Mouse (Mus musculus): ENCODE results near the gene Krt4. TPM values are rescaled to one million over a fixed set of nuclear protein-coding genes. Genes with fewer than 3 reads are reported as not detected.

Gene Krt4
- total RNA-seq, 1 experiment from 2014 or later: not detected

- ATAC-seq (replicated peaks in 1 of 2; ENCODE audit: insufficient read depth in 1 of 2, low FRiP score in 2 of 2, low TSS enrichment in 1 of 2, low read depth in 1 of 2, poor library complexity in 2 of 2, severe bottlenecking in 2 of 2): no peak
These were observed 8.5 kb downstream of the Krt4 start for GRCm38 (mm10) chr15:101916072-101916471.

GRCm38 (mm10) chr15:101904849-101905248 is 19.7 kb downstream of the Krt4 start:
- ATAC-seq (replicated peaks in 1 of 2; ENCODE audit: insufficient read depth in 1 of 2, low FRiP score in 2 of 2, low TSS enrichment in 1 of 2, low read depth in 1 of 2, poor library complexity in 2 of 2, severe bottlenecking in 2 of 2): no peak

- no peak for ATAC-seq (replicated peaks in 1 of 2; ENCODE audit: insufficient read depth in 1 of 2, low FRiP score in 2 of 2, low TSS enrichment in 1 of 2, low read depth in 1 of 2, poor library complexity in 2 of 2, severe bottlenecking in 2 of 2)
These were observed 22.1 kb downstream of the Krt4 start for GRCm38 (mm10) chr15:101902171-101903149.

GRCm38 (mm10) chr15:101895216-101895615 is 29.3 kb downstream of the Krt4 start:
- ATAC-seq (replicated peaks in 1 of 2; ENCODE audit: insufficient read depth in 1 of 2, low FRiP score in 2 of 2, low TSS enrichment in 1 of 2, low read depth in 1 of 2, poor library complexity in 2 of 2, severe bottlenecking in 2 of 2): no peak

DNA sequence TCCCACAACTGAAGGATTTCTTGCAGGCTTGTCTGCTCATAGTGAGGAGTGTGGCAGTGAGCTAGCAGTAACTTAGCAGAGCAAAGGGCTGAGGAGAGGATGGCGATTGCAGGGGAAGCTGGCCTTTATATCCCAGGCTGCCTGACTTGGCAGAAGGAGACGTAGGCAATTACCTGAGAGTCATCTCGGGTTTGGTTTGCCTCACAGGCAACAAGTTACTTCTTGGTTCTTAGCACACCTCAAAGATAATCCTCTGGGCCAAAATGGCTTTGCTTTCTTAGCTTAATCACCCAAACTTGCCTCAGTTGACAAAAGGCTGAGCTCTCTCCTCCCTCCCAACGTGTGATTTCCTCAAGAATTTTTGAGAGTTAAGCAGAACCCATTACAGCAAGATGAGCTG is 31.7 kb downstream of the Krt4 start, which contains the start of gene Krt76:
Gene Krt76 (minus strand): TSS at position 101 of the 400 bp plus-strand sequence.
- no peak for ATAC-seq (replicated peaks in 1 of 2; ENCODE audit: insufficient read depth in 1 of 2, low FRiP score in 2 of 2, low TSS enrichment in 1 of 2, low read depth in 1 of 2, poor library complexity in 2 of 2, severe bottlenecking in 2 of 2)

DNA sequence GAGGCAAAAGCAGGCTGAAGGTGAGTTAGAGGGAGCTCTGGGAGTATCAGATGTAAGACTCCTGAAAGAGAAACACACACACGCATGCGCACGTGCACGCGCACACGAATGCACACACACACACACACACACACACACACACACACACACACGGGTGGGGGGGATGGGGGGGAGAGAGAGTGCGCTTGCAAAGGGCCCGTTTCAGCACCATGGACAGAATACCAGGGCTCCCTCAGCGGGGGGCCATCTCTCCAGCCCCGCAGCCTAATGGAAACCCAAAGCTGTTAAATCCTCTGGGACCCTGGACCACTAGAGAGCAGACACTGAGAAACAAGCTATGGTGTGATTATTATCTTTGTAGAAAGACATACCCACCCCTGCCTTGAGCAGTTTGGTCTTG is 44.8 kb downstream of the Krt4 start:
- ATAC-seq (replicated peaks in 1 of 2; ENCODE audit: insufficient read depth in 1 of 2, low FRiP score in 2 of 2, low TSS enrichment in 1 of 2, low read depth in 1 of 2, poor library complexity in 2 of 2, severe bottlenecking in 2 of 2): no peak

DNA sequence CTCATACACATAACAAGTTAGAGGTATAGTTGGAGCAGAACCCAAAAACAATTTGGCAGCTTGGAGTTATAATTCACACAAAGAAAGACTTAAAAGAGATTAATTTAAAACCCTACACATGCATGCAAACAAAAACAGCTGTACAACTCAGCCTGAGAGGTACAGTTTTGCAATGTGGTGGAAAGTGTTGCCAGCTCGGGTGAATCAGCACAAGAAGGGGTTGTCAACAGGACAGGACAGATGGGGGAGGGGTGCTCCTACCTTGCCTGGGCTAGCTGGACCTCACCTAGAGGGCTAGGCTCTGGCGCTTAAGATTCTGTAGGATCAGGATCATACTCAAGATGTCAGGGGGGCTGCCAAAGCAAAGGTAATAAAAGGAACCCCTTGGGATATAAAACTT is 46.5 kb downstream of the Krt4 start:
- no peak for ATAC-seq (replicated peaks in 1 of 2; ENCODE audit: insufficient read depth in 1 of 2, low FRiP score in 2 of 2, low TSS enrichment in 1 of 2, low read depth in 1 of 2, poor library complexity in 2 of 2, severe bottlenecking in 2 of 2)

DNA sequence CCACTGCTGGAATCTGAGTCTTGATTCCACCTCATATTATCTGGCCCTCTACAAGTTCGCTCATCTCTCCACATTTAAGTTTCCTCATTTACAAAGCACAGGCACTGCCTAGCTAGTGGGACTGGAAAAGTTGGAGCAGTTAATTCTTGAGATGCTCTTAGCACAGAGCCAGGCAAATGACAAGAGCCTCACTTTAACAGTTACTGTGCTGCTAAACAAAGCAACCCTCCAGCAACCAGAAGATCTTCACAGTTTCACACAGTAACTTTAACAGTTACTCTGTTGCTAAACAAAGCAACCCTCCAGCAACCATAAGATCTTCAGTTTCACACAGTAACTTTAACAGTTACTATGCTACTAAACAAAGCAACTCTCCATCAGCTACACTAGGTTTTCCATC is 50.2 kb downstream of the Krt4 start:
- no peak for ATAC-seq (replicated peaks in 1 of 2; ENCODE audit: insufficient read depth in 1 of 2, low FRiP score in 2 of 2, low TSS enrichment in 1 of 2, low read depth in 1 of 2, poor library complexity in 2 of 2, severe bottlenecking in 2 of 2)

GRCm38 (mm10) chr15:101873231-101873630 is 51.3 kb downstream of the Krt4 start:
- ATAC-seq (replicated peaks in 1 of 2; ENCODE audit: insufficient read depth in 1 of 2, low FRiP score in 2 of 2, low TSS enrichment in 1 of 2, low read depth in 1 of 2, poor library complexity in 2 of 2, severe bottlenecking in 2 of 2): no peak

DNA sequence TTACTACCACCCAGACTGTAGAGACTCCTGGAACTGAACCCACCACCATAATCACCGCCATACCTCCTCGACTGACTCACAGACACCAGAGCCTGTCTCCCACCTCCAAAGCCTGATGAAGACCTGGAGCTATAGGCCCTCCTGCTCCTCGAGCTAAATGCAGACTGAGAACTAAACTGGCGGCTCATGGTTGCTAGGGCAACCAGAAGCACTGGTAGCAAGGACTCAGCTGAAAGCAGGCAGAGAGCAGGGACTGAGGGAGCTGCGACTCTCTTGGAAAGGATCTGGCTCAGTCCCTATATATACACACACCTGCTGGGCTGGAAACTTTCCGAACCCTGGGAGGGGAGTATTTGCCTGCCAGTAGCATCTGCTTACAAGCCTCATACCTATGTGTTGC is 55.1 kb downstream of the Krt4 start, which contains the start of gene Krt77:
Gene Krt77 (minus strand): TSS at position 275 of the 400 bp plus-strand sequence.
- no peak for ATAC-seq (replicated peaks in 1 of 2; ENCODE audit: insufficient read depth in 1 of 2, low FRiP score in 2 of 2, low TSS enrichment in 1 of 2, low read depth in 1 of 2, poor library complexity in 2 of 2, severe bottlenecking in 2 of 2)

Other genes starting within 250 kb of the Krt4 start
- not detected in 2 replicates for gene Krt6b, start 244.4 kb downstream of the Krt4 start, total RNA-seq (2017)
- not detected in 2 replicates for gene Krt6a, start 230.4 kb downstream of the Krt4 start, total RNA-seq (2017)
- not detected in 2 replicates for gene Krt5, start 211.8 kb downstream of the Krt4 start, total RNA-seq (2017)
- gene Krt71, start 181.6 kb downstream of the Krt4 start, total RNA-seq (2017): not detected in 2 replicates
- not detected in 2 replicates for gene Krt72, start 138.3 kb downstream of the Krt4 start, total RNA-seq (2017)
- not detected in 2 replicates for gene Krt73, start 122.4 kb downstream of the Krt4 start, total RNA-seq (2017)
- not detected in 2 replicates for gene Krt2, start 106.6 kb downstream of the Krt4 start, total RNA-seq (2017)
- not detected in 2 replicates for gene Krt1, start 73.9 kb downstream of the Krt4 start, total RNA-seq (2017)
- not detected in 2 replicates for gene Krt77, start 55.0 kb downstream of the Krt4 start, total RNA-seq (2017)
- gene Krt76, start 31.8 kb downstream of the Krt4 start, total RNA-seq (2017): not detected in 2 replicates
- gene Krt79, start 15.6 kb upstream of the Krt4 start, total RNA-seq (2017): not detected in 2 replicates
- gene Krt78, start 29.6 kb upstream of the Krt4 start, total RNA-seq (2017): not detected in 2 replicates
- 0.65 and 1.3 TPM in 2 replicates for gene Krt8, start 79.7 kb upstream of the Krt4 start, total RNA-seq (2017)
- gene Krt18, start 103.4 kb upstream of the Krt4 start, total RNA-seq (2017): 58.8 and 66.5 TPM in 2 replicates
- gene Eif4b, start 149.0 kb upstream of the Krt4 start, total RNA-seq (2017): 451 and 486 TPM in 2 replicates
- 3.6 and 4.0 TPM in 2 replicates for gene Tns2, start 175.7 kb upstream of the Krt4 start, total RNA-seq (2017)
- 12.6 and 15.8 TPM in 2 replicates for gene Spryd3, start 211.5 kb upstream of the Krt4 start, total RNA-seq (2017)
- gene Igfbp6, start 219.6 kb upstream of the Krt4 start, total RNA-seq (2017): 0.15 TPM in 1 of 2 replicates, not detected in the other
- 1.3 and 2.4 TPM in 2 replicates for gene Soat2, start 225.8 kb upstream of the Krt4 start, total RNA-seq (2017)

Data from hematopoietic stem cell, adult 5-6 weeks (primary cell).